Comparison of ENCODE assay signal across 28 mouse cellular contexts in genomic region chr2:128438161-128438822, GRCm38 (mm10).
DNase-seq lines count a peak whose midpoint lies in the region; ATAC-seq and TF ChIP-seq lines count a peak whose summit lies in the region.
"Had no signal": no experiment of that assay in that cellular context is flagged by ENCODE, and none has a peak within 500 bp of the region (broad histone marks: within the 10 kb centered on the region; RNA-seq: fewer than 3 reads in every experiment).

No protein-coding gene starts in this region.

- H3K4me2 ChIP-seq in kidney, embryonic 16.5 days (replicated peaks; ENCODE audit: low read depth, low read length): no peak overlapping the region
- H3K4me2 ChIP-seq in lung, embryonic 16.5 days (ENCODE audit: low read depth, low read length): no peak overlapping the region
- H3K4me2 ChIP-seq in stomach, embryonic 16.5 days (ENCODE audit: low read depth, low read length): no peak overlapping the region
- H3K4me2 ChIP-seq: heart, embryonic 13.5 days; limb, embryonic 12.5 days; liver, embryonic 12.5 days; neural tube, embryonic 15.5 days had no signal

- peaks cover 16% of the 10 kb centered on the region for H3K4me1 ChIP-seq in kidney, embryonic 16.5 days (ENCODE audit: insufficient read depth, low read length)
- H3K4me1 ChIP-seq in lung, embryonic 16.5 days (replicated peaks; ENCODE audit: control insufficient read depth, insufficient read depth, low read length): peaks cover 27% of the 10 kb centered on the region
- peaks cover 11% of the 10 kb centered on the region; the same call in 1 of the 2 replicates for H3K4me1 ChIP-seq in bone marrow, adult 2 months (ENCODE audit: control insufficient read depth, insufficient read depth, low read length)
- peaks cover 18% of the 10 kb centered on the region for H3K4me1 ChIP-seq in stomach, embryonic 16.5 days (ENCODE audit: control insufficient read depth, insufficient read depth, low read length)
- H3K4me1 ChIP-seq: liver, embryonic 12.5 days; neural tube, embryonic 15.5 days had no signal

- no peak for TF ChIP-seq POLR2A in bone marrow, adult 2 months (IDR thresholded peaks at IDR 0.05; ENCODE audit: borderline replicate concordance, control insufficient read depth, low read depth, low read length)

- H3K9ac ChIP-seq in kidney, embryonic 16.5 days (replicated peaks; ENCODE audit: low read length): no peak overlapping the region
- H3K9ac ChIP-seq in lung, embryonic 16.5 days (ENCODE audit: low read length): no peak overlapping the region
- H3K9ac ChIP-seq in stomach, embryonic 16.5 days (ENCODE audit: low read length): no peak overlapping the region
- H3K9ac ChIP-seq: heart, embryonic 13.5 days; limb, embryonic 12.5 days; liver, embryonic 12.5 days; neural tube, embryonic 15.5 days had no signal

- no peak for DNase-seq in kidney, postnatal 4 days
- DNase-seq in lung, adult 18-20 months: no peak
- no peak for DNase-seq in thymus, adult 18-20 months
- DNase-seq: adrenal gland, postnatal 10 days; cerebellum, adult 8-10 months; cerebellum, postnatal 36 days; gastrocnemius, postnatal 14 days; heart, adult 11 months; heart, postnatal 14 days; kidney, adult 11 months; kidney, postnatal 25 days; layer of hippocampus, postnatal 36 days; right cerebral cortex, adult 18-20 months; right cerebral cortex, postnatal 4 days; thymus, adult 2 months; thymus, postnatal 4 days had no signal

- H3K27me3 ChIP-seq in kidney, embryonic 16.5 days (ENCODE audit: insufficient read depth, low read length): no peaks in the 10 kb centered on the region
- H3K27me3 ChIP-seq in lung, embryonic 16.5 days (ENCODE audit: control insufficient read depth, insufficient read depth, low read depth, low read length): no peaks in the 10 kb centered on the region
- no peaks in the 10 kb centered on the region for H3K27me3 ChIP-seq in stomach, embryonic 16.5 days (ENCODE audit: control insufficient read depth, insufficient read depth, low read length)
- H3K27me3 ChIP-seq: heart, embryonic 13.5 days; limb, embryonic 12.5 days; neural tube, embryonic 15.5 days had no signal

- TF ChIP-seq CTCF in bone marrow, adult 2 months (IDR thresholded peaks at IDR 0.05; ENCODE audit: control insufficient read depth, insufficient read depth, low read length): no peak

- no peak overlapping the region for H3K27ac ChIP-seq in kidney, embryonic 16.5 days (ENCODE audit: low read length)
- H3K27ac ChIP-seq in lung, embryonic 16.5 days (ENCODE audit: low read length): peak overlapping the region; percentile 76
- peak overlapping the region; percentile 53; the same call in 1 of the 2 replicates for H3K27ac ChIP-seq in bone marrow, adult 2 months (ENCODE audit: control insufficient read depth, insufficient read depth, low read depth, low read length, poor library complexity)
- H3K27ac ChIP-seq in stomach, embryonic 16.5 days (ENCODE audit: low read length): peak overlapping the region; percentile 23; the same call in 1 of the 2 replicates
- H3K27ac ChIP-seq: heart, embryonic 13.5 days; limb, embryonic 12.5 days; liver, embryonic 12.5 days; macrophage; midbrain, embryonic 10.5 days; neural tube, embryonic 15.5 days had no signal

- H3K36me3 ChIP-seq in kidney, embryonic 16.5 days (ENCODE audit: insufficient read depth, low read length): no peaks in the 10 kb centered on the region
- H3K36me3 ChIP-seq in lung, embryonic 16.5 days (ENCODE audit: control insufficient read depth, insufficient read depth, low read length): no peaks in the 10 kb centered on the region
- H3K36me3 ChIP-seq in stomach, embryonic 16.5 days (ENCODE audit: control insufficient read depth, insufficient read depth, low read length): no peaks in the 10 kb centered on the region
- H3K36me3 ChIP-seq: heart, embryonic 13.5 days; limb, embryonic 12.5 days; liver, embryonic 12.5 days; midbrain, embryonic 10.5 days; neural tube, embryonic 15.5 days had no signal

- H3K9me3 ChIP-seq in kidney, embryonic 16.5 days (ENCODE audit: low read length): 0 out of 2 replicates have a peak, but pooled peaks cover 2% of the 10 kb centered on the region
- no peaks in the 10 kb centered on the region for H3K9me3 ChIP-seq in lung, embryonic 16.5 days (ENCODE audit: control insufficient read depth, low read length)
- no peaks in the 10 kb centered on the region for H3K9me3 ChIP-seq in stomach, embryonic 16.5 days (replicated peaks; ENCODE audit: control insufficient read depth, low read length)
- H3K9me3 ChIP-seq: limb, embryonic 12.5 days; liver, embryonic 12.5 days; midbrain, embryonic 10.5 days; neural tube, embryonic 15.5 days had no signal

- 43% methylated on average over 12 of the region's 12 CpGs for WGBS in kidney, embryonic 16.5 days
- WGBS in lung, embryonic 16.5 days: 22% methylated on average over 12 of the region's 12 CpGs
- 66% methylated on average over 12 of the region's 12 CpGs for WGBS in bone marrow, adult 2 months
- WGBS in stomach, embryonic 16.5 days: 28% methylated on average over 12 of the region's 12 CpGs

- ATAC-seq in kidney, embryonic 16.5 days (ENCODE audit: low FRiP score, low TSS enrichment): 0 out of 2 replicates have a peak, but pooled peaks have one; percentile 23
- peak; percentile 81 for ATAC-seq in lung, embryonic 16.5 days (ENCODE audit: low read depth)
- ATAC-seq in stomach, embryonic 16.5 days (ENCODE audit: insufficient read depth, low FRiP score): no peak
- ATAC-seq: activated CD4-positive, CD25-positive, alpha-beta regulatory T cell, adult 4 months; forebrain, embryonic 16.5 days; liver, embryonic 12.5 days had no signal

- no peak overlapping the region for H3K4me3 ChIP-seq in kidney, embryonic 16.5 days (ENCODE audit: low read length)
- H3K4me3 ChIP-seq in lung, embryonic 16.5 days (ENCODE audit: low read length): no peak overlapping the region
- no peak overlapping the region for H3K4me3 ChIP-seq in bone marrow, adult 2 months (replicated peaks; ENCODE audit: control insufficient read depth, low read depth, low read length)
- no peak overlapping the region for H3K4me3 ChIP-seq in stomach, embryonic 16.5 days (replicated peaks; ENCODE audit: low read length)
- H3K4me3 ChIP-seq: heart, embryonic 13.5 days; limb, embryonic 12.5 days; liver, embryonic 12.5 days; midbrain, embryonic 10.5 days; neural tube, embryonic 15.5 days had no signal
